Mouse (Mus musculus): ENCODE measurements at regions not wholly inside any gene's neighbourhood (a gene's known extent, or its start where the extent isn't known, plus 50 kb on each side); places are given as distances from the start of the nearest gene placed in this dataset.

DNA sequence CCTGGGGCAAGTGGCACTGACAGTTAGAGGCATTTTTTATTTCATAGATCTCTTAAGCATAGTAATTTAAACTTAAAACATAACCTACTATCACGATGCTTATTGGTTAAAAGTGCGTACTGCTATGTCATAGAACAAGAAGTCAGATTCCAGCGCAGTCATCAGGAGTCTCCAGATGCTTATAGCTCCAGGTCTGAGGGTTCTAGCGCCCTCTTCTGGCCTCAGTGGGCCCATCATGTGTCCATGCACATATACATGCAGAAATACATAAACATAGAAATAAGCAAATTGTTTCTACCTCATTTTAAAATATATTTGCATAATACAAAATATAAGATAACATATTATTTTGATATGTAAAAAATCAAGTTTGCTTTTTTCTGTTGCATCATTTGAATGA is 1002.8 kb upstream of the Adgrl2 start:
- 57% methylated on average over 4 of the region's 4 CpGs for WGBS
- no peaks in the 10 kb centered on the region for H3K9me3 ChIP-seq (ENCODE audit: control insufficient read depth, low read length)
- ATAC-seq (ENCODE audit: low read depth): no peak

DNA sequence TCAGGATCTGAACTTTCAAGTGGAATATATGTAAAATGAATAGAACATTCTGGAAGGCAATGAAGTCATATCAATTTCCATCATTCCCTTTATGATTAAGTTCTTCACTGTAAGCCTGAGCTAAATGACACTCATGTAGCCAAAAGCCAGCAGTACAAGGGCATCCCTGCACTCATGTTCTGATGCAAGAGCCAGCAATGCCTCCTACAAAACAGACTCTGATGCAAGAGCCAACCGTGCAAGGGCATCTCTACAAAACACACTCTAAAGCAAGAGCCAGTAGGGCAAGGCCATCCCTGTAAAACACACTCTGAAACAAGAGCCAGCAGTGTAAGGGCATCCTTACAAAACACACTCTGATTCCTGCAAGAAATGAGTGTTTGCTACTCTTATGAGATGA is 997.4 kb upstream of the Adgrl2 start:
- Histone ChIP-seq H3K4me2 (ENCODE audit: low read depth, low read length) (no peak overlapping the region), H3K36me3 (ENCODE audit: control insufficient read depth, insufficient read depth, low read length) (no peaks in the 10 kb centered on the region), H3K9ac (replicated peaks; ENCODE audit: low read depth, low read length) (no peak overlapping the region), H3K27ac (ENCODE audit: low read depth, low read length) (no peak overlapping the region), H3K27me3 (ENCODE audit: control insufficient read depth, insufficient read depth, low read length) (no peaks in the 10 kb centered on the region), H3K4me3 (ENCODE audit: low read depth, low read length) (no peak overlapping the region), H3K4me1 (ENCODE audit: control insufficient read depth, insufficient read depth, low read length) (no peaks in the 10 kb centered on the region), H3K9me3 (ENCODE audit: control insufficient read depth, low read length) (no peaks in the 10 kb centered on the region)
- ATAC-seq (ENCODE audit: low read depth): no peak
- WGBS: 88% methylated on average over 1 of the region's 1 CpGs

More for the DNA sequence above, 1002.8 kb upstream of the Adgrl2 start:
- Histone ChIP-seq H3K4me3 (ENCODE audit: low read depth, low read length) (no peak overlapping the region), H3K36me3 (ENCODE audit: control insufficient read depth, insufficient read depth, low read length) (no peaks in the 10 kb centered on the region), H3K27me3 (ENCODE audit: control insufficient read depth, insufficient read depth, low read length) (no peaks in the 10 kb centered on the region), H3K9ac (replicated peaks; ENCODE audit: low read depth, low read length) (no peak overlapping the region), H3K4me2 (ENCODE audit: low read depth, low read length) (no peak overlapping the region), H3K4me1 (ENCODE audit: control insufficient read depth, insufficient read depth, low read length) (no peaks in the 10 kb centered on the region), H3K27ac (ENCODE audit: low read depth, low read length) (no peak overlapping the region)

DNA sequence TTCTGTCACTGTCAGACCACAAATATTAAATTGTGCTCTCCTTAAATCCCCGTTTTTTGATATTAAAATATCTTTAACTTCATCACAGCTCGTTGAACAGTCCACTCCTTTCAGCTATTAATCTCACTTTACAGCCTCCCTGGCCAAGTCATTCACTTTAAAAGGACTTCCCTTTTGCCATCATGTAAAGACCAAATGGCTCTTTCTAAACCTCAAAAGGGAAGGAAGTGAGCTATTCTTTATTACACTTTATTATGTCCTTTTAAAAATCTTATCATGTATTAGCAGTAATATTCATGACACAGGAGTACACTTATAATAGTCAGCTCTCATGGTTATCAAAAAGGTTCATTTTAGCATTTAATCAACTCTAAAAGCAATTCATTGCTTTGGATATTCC is 966.6 kb upstream of the Adgrl2 start:
- 44% methylated on average over 2 of the region's 2 CpGs for WGBS
- H3K4me1 ChIP-seq (ENCODE audit: control insufficient read depth, insufficient read depth, low read length): no peaks in the 10 kb centered on the region
- no peak for ATAC-seq (ENCODE audit: low read depth)
- H3K36me3 ChIP-seq (ENCODE audit: control insufficient read depth, insufficient read depth, low read length): no peaks in the 10 kb centered on the region
- no peak overlapping the region for H3K27ac ChIP-seq (ENCODE audit: low read depth, low read length)
- H3K4me3 ChIP-seq (ENCODE audit: low read depth, low read length): no peak overlapping the region
- H3K4me2 ChIP-seq (ENCODE audit: low read depth, low read length): no peak overlapping the region
- H3K27me3 ChIP-seq (ENCODE audit: control insufficient read depth, insufficient read depth, low read length): no peaks in the 10 kb centered on the region
- H3K9me3 ChIP-seq (ENCODE audit: control insufficient read depth, low read length): no peaks in the 10 kb centered on the region
- H3K9ac ChIP-seq (replicated peaks; ENCODE audit: low read depth, low read length): no peak overlapping the region

DNA sequence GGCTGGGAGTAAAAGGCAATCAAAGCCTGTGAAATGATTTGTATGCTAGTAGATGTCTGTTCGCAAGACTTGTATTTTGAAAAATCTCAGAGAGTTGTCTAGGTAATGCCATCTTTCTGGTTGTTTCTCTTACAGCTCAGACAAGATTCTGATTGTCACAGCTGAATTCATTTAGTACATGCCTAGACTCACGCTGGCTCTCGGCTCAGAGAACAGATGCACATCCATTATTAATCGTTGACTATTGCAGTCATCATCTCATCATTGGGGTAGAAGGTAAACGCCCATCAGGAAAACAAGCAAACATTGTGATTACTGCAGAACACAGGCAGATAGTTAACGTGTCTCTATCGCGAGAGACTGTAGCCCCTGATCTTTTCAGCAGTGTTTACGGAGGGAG is 945.8 kb upstream of the Adgrl2 start:
- no peaks in the 10 kb centered on the region for H3K27me3 ChIP-seq (ENCODE audit: control insufficient read depth, insufficient read depth, low read length)
- no peak for ATAC-seq (ENCODE audit: low read depth)
- no peaks in the 10 kb centered on the region for H3K36me3 ChIP-seq (ENCODE audit: control insufficient read depth, insufficient read depth, low read length)
- H3K4me3 ChIP-seq (ENCODE audit: low read depth, low read length): no peak overlapping the region
- no peaks in the 10 kb centered on the region for H3K4me1 ChIP-seq (ENCODE audit: control insufficient read depth, insufficient read depth, low read length)
- no peak overlapping the region for H3K9ac ChIP-seq (replicated peaks; ENCODE audit: low read depth, low read length)
- no peak overlapping the region for H3K4me2 ChIP-seq (ENCODE audit: low read depth, low read length)
- no peaks in the 10 kb centered on the region for H3K9me3 ChIP-seq (ENCODE audit: control insufficient read depth, low read length)
- 81% methylated on average over 9 of the region's 9 CpGs for WGBS
- H3K27ac ChIP-seq (ENCODE audit: low read depth, low read length): no peak overlapping the region

GRCm38 (mm10) chr3:149934832-149935231 is 944.5 kb upstream of the Adgrl2 start:
- Histone ChIP-seq H3K27ac (ENCODE audit: low read depth, low read length) (no peak overlapping the region), H3K4me3 (ENCODE audit: low read depth, low read length) (no peak overlapping the region), H3K36me3 (ENCODE audit: control insufficient read depth, insufficient read depth, low read length) (no peaks in the 10 kb centered on the region), H3K9ac (replicated peaks; ENCODE audit: low read depth, low read length) (no peak overlapping the region), H3K4me2 (ENCODE audit: low read depth, low read length) (no peak overlapping the region), H3K4me1 (ENCODE audit: control insufficient read depth, insufficient read depth, low read length) (no peaks in the 10 kb centered on the region), H3K9me3 (ENCODE audit: control insufficient read depth, low read length) (no peaks in the 10 kb centered on the region), H3K27me3 (ENCODE audit: control insufficient read depth, insufficient read depth, low read length) (no peaks in the 10 kb centered on the region)
- no peak for ATAC-seq (ENCODE audit: low read depth)
- 89% methylated on average over 4 of the region's 4 CpGs for WGBS

DNA sequence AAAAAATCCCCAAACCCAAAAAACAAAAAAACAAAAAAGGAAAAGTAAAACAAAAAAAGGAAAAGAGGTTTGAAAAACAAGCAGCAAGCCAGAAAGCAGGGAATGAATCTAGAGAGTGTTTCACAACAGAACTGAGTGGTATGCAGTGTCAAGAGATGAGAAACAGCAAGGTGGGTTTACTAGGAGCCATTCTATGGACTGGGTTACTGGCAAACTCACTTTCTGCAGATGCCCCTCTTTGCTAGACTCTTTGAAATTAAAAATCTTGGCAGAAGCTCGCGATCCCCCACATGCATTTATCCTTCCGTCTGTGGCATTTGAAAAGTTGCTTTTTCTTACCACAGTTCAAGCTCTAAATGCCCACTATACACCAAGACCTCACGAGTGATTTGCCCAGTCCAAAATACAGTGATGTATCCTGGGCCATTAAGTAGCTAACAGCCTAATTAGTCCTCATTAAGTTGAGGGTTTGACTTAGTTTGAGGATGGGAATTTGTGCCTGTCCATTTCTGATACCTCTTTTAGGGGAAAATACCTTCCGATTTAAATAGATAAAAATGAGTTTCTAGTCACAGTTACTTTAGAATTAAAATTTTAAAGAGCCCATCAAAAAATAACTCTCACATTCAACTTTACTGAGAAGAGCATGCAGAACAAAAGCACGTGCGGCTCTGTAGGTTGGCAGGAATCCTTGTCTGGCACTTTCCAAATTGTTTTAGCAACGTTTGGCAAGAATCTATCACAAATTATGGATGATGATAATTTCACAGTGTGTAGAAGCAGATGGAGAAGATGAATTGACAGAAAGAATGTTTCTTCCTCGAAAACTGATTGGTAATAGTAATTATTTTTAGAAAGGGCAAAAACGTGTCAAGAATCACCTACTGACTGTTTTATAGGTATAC is 938.4 kb upstream of the Adgrl2 start:
- no peak for ATAC-seq (ENCODE audit: low read depth)
- 79% methylated on average over 10 of the region's 10 CpGs for WGBS
- no peak overlapping the region for H3K9ac ChIP-seq (replicated peaks; ENCODE audit: low read depth, low read length)

DNA sequence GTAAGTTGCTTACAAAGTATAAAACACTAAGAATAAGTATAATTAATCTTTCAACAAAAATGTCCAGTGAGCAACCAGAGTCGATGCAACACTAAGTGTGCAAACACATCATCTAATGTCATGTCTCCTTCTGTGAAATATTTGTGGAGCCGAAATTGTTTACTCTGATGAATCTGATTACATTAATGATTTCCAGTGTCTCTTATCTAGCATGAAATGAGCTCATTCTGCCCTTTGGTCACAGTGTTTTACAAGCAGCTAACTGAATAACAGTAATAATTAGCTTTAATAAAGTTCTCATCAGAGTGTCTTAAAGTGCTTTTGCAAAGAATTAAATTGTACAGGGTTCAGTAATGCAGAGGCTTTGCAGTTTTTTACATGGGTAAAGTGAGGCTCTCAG is 929.9 kb upstream of the Adgrl2 start:
- no peak overlapping the region for H3K9ac ChIP-seq (replicated peaks; ENCODE audit: low read depth, low read length)
- H3K4me3 ChIP-seq (ENCODE audit: low read depth, low read length): no peak overlapping the region
- no peaks in the 10 kb centered on the region for H3K9me3 ChIP-seq (ENCODE audit: control insufficient read depth, low read length)
- WGBS: 86% methylated on average over 2 of the region's 2 CpGs
- H3K4me2 ChIP-seq (ENCODE audit: low read depth, low read length): no peak overlapping the region
- no peak for ATAC-seq (ENCODE audit: low read depth)
- H3K36me3 ChIP-seq (ENCODE audit: control insufficient read depth, insufficient read depth, low read length): no peaks in the 10 kb centered on the region
- H3K4me1 ChIP-seq (ENCODE audit: control insufficient read depth, insufficient read depth, low read length): no peaks in the 10 kb centered on the region
- no peak overlapping the region for H3K27ac ChIP-seq (ENCODE audit: low read depth, low read length)
- no peaks in the 10 kb centered on the region for H3K27me3 ChIP-seq (ENCODE audit: control insufficient read depth, insufficient read depth, low read length)

More for the DNA sequence above, 938.4 kb upstream of the Adgrl2 start:
- no peak overlapping the region for H3K27ac ChIP-seq (ENCODE audit: low read depth, low read length)
- no peak overlapping the region for H3K4me3 ChIP-seq (ENCODE audit: low read depth, low read length)
- H3K4me1 ChIP-seq (ENCODE audit: control insufficient read depth, insufficient read depth, low read length): no peaks in the 10 kb centered on the region
- no peaks in the 10 kb centered on the region for H3K36me3 ChIP-seq (ENCODE audit: control insufficient read depth, insufficient read depth, low read length)
- no peaks in the 10 kb centered on the region for H3K9me3 ChIP-seq (ENCODE audit: control insufficient read depth, low read length)
- H3K4me2 ChIP-seq (ENCODE audit: low read depth, low read length): no peak overlapping the region
- no peaks in the 10 kb centered on the region for H3K27me3 ChIP-seq (ENCODE audit: control insufficient read depth, insufficient read depth, low read length)

DNA sequence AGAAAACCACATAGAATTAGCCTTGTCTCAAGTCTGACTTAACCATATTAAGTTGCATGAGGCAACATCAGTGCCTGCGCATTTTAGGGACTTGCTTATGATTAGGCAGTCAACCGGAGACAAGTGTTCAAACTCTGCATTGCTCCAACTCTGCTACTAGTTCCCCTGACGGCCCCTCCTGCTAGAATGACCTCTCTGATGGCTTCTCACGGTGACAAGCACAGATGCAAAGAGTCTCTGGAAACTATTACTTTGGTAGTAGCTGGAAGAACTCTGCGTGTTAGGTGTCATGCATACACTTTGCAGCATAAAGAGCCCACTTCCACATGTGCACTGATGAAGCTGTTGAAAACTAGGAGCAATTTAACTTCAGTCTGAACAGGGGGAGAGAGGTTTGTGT is 927.8 kb upstream of the Adgrl2 start:
- 73% methylated on average over 5 of the region's 5 CpGs for WGBS
- no peaks in the 10 kb centered on the region for H3K27me3 ChIP-seq (ENCODE audit: control insufficient read depth, insufficient read depth, low read length)
- no peak for ATAC-seq (ENCODE audit: low read depth)
- no peaks in the 10 kb centered on the region for H3K9me3 ChIP-seq (ENCODE audit: control insufficient read depth, low read length)
- H3K9ac ChIP-seq (replicated peaks; ENCODE audit: low read depth, low read length): no peak overlapping the region
- no peak overlapping the region for H3K4me2 ChIP-seq (ENCODE audit: low read depth, low read length)
- H3K4me3 ChIP-seq (ENCODE audit: low read depth, low read length): no peak overlapping the region
- H3K27ac ChIP-seq (ENCODE audit: low read depth, low read length): no peak overlapping the region
- H3K4me1 ChIP-seq (ENCODE audit: control insufficient read depth, insufficient read depth, low read length): no peaks in the 10 kb centered on the region
- no peaks in the 10 kb centered on the region for H3K36me3 ChIP-seq (ENCODE audit: control insufficient read depth, insufficient read depth, low read length)

DNA sequence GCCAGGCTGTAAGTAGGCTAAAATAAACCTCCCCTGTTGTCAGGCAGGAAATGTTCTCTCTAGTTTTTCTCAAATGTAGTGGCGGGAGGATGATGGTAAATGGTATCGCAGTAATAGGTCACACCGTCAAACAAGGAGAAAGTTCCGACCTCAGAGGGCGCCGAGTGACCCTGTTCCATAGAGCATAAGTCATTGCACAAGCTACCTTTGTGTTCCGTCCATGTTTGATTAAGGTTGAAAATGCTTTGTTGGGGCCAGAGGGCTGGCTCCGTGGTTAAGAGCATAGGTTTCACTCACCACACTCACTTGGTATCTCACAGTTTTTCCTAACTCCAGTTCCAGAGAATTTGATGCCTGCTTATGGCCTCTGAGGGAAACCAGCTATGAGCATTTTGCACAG is 920.4 kb upstream of the Adgrl2 start:
- H3K9me3 ChIP-seq (ENCODE audit: control insufficient read depth, low read length): no peaks in the 10 kb centered on the region
- no peaks in the 10 kb centered on the region for H3K36me3 ChIP-seq (ENCODE audit: control insufficient read depth, insufficient read depth, low read length)
- WGBS: 75% methylated on average over 8 of the region's 8 CpGs
- no peak overlapping the region for H3K27ac ChIP-seq (ENCODE audit: low read depth, low read length)
- ATAC-seq (ENCODE audit: low read depth): no peak
- no peak overlapping the region for H3K9ac ChIP-seq (replicated peaks; ENCODE audit: low read depth, low read length)
- no peak overlapping the region for H3K4me3 ChIP-seq (ENCODE audit: low read depth, low read length)
- no peaks in the 10 kb centered on the region for H3K4me1 ChIP-seq (ENCODE audit: control insufficient read depth, insufficient read depth, low read length)
- H3K4me2 ChIP-seq (ENCODE audit: low read depth, low read length): no peak overlapping the region
- no peaks in the 10 kb centered on the region for H3K27me3 ChIP-seq (ENCODE audit: control insufficient read depth, insufficient read depth, low read length)
